Mouse (Mus musculus) brain, embryonic 14.5 days (tissue): Measurements from ENCODE around the gene Prss40.
A peak's percentile ranks its signal among the peaks of the same experiment; 100 is the strongest.

Source experiments
- CTCF ChIP-seq: fragments of 200-500 bp; IDR thresholded peaks from 2 replicates; pipeline ENCODE4 v1.5.1; 2012; ENCODE audit warnings: inconsistent platforms, mild to moderate bottlenecking, moderate library complexity, borderline replicate concordance; ENCODE audit not compliant: insufficient read depth, insufficient read length; ENCODE audit errors: extremely low read depth
- POLR2A ChIP-seq: fragments of 200-500 bp; IDR thresholded peaks from 2 replicates; pipeline ENCODE4 v1.6.1; 2012; ENCODE audit warnings: mild to moderate bottlenecking, inconsistent platforms, borderline replicate concordance; ENCODE audit not compliant: poor library complexity, insufficient read depth, insufficient read length, severe bottlenecking; ENCODE audit errors: extremely low read depth

DNA sequence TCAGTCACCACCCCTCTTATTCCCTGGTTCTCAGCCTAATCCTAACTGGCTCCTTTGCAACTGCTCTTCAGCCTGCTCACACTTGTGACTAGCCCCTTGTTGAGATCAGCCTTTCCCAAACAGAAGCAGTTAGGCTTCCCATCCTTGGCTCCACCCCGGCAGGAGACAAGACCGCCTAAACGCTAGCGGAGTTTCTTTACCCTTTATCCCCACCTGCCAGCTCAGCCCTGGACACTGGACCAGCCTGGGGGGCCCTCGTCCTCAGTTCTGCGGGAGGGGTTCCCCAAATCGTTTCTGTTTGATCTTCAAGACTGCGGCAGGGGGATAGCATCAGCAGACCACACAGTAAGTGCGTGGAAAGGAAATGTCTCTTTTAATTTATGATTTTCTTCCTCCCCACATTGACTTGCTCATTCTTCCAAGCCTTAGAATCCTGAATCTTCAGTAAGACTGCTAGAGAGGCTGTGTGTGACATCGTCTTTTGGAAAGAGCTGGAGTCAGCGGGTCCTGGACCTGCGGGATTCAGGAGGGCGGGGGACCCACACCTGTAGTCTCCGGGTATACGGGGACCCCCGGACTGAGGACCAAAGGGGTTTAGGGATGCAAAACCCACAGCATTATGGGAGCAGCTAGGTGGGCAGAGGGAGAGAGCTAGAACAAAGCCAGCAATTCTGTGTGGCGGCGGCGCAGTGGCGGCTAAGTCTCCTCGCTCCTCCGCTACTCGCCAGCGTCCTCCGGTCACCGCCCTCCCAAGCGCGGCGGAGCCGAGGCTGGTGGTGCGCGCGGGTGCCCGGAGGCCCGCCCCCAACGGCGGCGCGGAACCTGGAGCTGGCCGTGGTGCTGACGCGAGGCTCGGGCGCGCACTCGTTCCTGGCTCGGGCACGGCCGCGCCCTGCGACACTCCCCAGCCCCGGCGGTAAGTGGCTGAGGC is 18.4 kb upstream of the Prss40 start, which contains the start of gene Amer3:
- no peak for TF ChIP-seq CTCF
- peak; percentile 79 for TF ChIP-seq POLR2A
